Mouse (Mus musculus): ENCODE measurements around the gene Camk1d. TPM values are rescaled to one million over a fixed set of nuclear protein-coding genes. Genes with fewer than 3 reads are reported as not detected.

Gene Camk1d
- total and polyA plus RNA-seq, 3 experiments, result 2.6 to 10.8 (median 6.8) TPM

DNA sequence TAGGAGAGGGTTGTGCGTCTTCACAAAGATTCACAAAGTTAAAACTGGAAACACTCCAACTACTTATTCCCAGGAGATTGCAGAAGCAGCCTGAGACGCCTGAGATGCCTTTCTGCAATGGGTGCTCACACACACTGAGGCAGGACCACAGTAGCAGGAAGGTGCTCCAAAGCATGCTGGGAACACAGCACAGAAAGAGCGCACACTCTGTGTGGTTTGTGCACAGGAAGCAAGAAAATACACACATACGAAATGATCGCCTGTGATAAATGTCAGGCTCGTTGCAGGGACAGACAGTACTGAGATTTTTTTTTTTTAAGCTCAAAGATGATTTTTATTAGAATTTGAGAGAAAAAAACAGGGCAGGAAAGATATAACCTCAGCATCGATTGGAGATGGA, 227.7 kb downstream of the Camk1d start:
- DNase-seq (ENCODE audit: low spot score), result no peak

DNA sequence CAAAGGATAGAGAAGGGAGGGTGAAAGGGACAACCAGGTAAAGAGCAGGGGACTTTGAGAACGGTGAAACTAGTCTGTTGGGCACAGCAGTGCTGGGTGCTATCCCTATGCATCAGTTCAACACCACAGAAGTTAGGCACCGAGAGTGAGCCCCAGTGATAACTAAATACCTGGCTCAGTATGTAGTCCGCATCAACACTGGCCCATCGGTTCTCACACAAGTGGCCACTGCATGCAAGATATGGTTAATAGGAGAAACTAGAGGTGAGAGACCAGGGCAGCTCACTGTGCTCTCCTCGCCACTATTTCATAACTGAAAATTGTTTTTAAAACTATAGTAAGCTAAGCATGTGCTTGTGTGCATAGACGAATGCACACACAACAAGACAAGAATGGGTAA, 228.5 kb downstream of the Camk1d start:
- DNase-seq (ENCODE audit: low spot score) (no peak), ATAC-seq (ENCODE audit: extremely low read depth, insufficient number of reproducible peaks, low FRiP score, poor library complexity, severe bottlenecking) (no peak)
- H3K36me3 ChIP-seq (replicated peaks), result no peaks in the 10 kb centered on the region
- no peak for TF ChIP-seq GATA2 (IDR thresholded peaks at IDR 0.05; ENCODE audit: borderline replicate concordance, low read depth, low read length)
- TF ChIP-seq GATA1 (IDR thresholded peaks at IDR 0.05; ENCODE audit: borderline replicate concordance, low read length), result no peak
- no peak for TF ChIP-seq POLR2AphosphoS5 (IDR thresholded peaks at IDR 0.05; ENCODE audit: insufficient replicate concordance, low read depth, low read length)
- no peak for TF ChIP-seq CTCF (IDR thresholded peaks at IDR 0.05; ENCODE audit: low read depth, low read length)
- no peak for TF ChIP-seq TAL1 (conservative IDR thresholded peaks at IDR 0.05; ENCODE audit: low read depth, low read length)
- no peaks in the 10 kb centered on the region for H3K4me1 ChIP-seq (ENCODE audit: insufficient read depth, low read depth, low read length)
- H3K9me3 ChIP-seq (replicated peaks), result no peaks in the 10 kb centered on the region
- H3K4me3 ChIP-seq (ENCODE audit: low read depth, low read length), result no peak overlapping the region
- no peaks in the 10 kb centered on the region for H3K27me3 ChIP-seq (ENCODE audit: insufficient read depth, low read length)

More for the DNA sequence above, 227.7 kb downstream of the Camk1d start:
- H3K4me3 ChIP-seq (ENCODE audit: low read depth, low read length), result no peak overlapping the region
- no peaks in the 10 kb centered on the region for H3K9me3 ChIP-seq (replicated peaks)
- TF ChIP-seq GATA1 (IDR thresholded peaks at IDR 0.05; ENCODE audit: borderline replicate concordance, low read length), result no peak
- no peak for TF ChIP-seq TAL1 (conservative IDR thresholded peaks at IDR 0.05; ENCODE audit: low read depth, low read length)
- TF ChIP-seq POLR2AphosphoS5 (IDR thresholded peaks at IDR 0.05; ENCODE audit: insufficient replicate concordance, low read depth, low read length), result no peak
- TF ChIP-seq GATA2 (IDR thresholded peaks at IDR 0.05; ENCODE audit: borderline replicate concordance, low read depth, low read length), result no peak
- TF ChIP-seq CTCF (IDR thresholded peaks at IDR 0.05; ENCODE audit: low read depth, low read length), result no peak
- H3K4me1 ChIP-seq (ENCODE audit: insufficient read depth, low read depth, low read length), result no peaks in the 10 kb centered on the region
- no peaks in the 10 kb centered on the region for H3K27me3 ChIP-seq (ENCODE audit: insufficient read depth, low read length)
- no peaks in the 10 kb centered on the region for H3K36me3 ChIP-seq (replicated peaks)
- ATAC-seq (ENCODE audit: extremely low read depth, insufficient number of reproducible peaks, low FRiP score, poor library complexity, severe bottlenecking), result no peak

DNA sequence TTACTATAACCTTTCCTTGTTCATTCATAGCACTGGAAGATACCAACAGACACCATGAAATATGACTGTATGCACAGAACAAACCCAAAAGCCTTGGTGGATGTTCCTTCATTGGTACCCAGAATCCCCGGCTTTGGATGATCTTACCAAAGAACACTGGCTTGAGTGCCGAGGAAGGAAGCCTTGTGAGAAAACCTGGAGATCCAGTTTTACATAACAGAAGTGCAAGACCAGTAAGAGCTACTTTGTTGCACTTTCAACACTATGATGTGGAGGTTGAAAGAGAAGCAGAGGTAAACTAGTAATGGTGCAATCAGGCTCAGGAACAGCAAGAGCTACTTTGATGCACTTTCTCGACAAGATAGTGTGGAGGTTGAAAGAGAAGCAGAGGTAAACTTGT, 234.4 kb downstream of the Camk1d start:
- no peaks in the 10 kb centered on the region for H3K36me3 ChIP-seq (replicated peaks)
- no peaks in the 10 kb centered on the region for H3K4me1 ChIP-seq (ENCODE audit: insufficient read depth, low read depth, low read length)
- TF ChIP-seq GATA1 (IDR thresholded peaks at IDR 0.05; ENCODE audit: borderline replicate concordance, low read length) (no peak), POLR2AphosphoS5 (IDR thresholded peaks at IDR 0.05; ENCODE audit: insufficient replicate concordance, low read depth, low read length) (no peak), TAL1 (conservative IDR thresholded peaks at IDR 0.05; ENCODE audit: low read depth, low read length) (no peak)
- no peak overlapping the region for H3K4me3 ChIP-seq (ENCODE audit: low read depth, low read length)
- H3K27me3 ChIP-seq (ENCODE audit: insufficient read depth, low read length), result no peaks in the 10 kb centered on the region; the same call in 1 of the 2 replicates
- no peaks in the 10 kb centered on the region for H3K9me3 ChIP-seq (replicated peaks)
- ATAC-seq (ENCODE audit: extremely low read depth, insufficient number of reproducible peaks, low FRiP score, poor library complexity, severe bottlenecking) (no peak), DNase-seq (ENCODE audit: low spot score) (no peak)

DNA sequence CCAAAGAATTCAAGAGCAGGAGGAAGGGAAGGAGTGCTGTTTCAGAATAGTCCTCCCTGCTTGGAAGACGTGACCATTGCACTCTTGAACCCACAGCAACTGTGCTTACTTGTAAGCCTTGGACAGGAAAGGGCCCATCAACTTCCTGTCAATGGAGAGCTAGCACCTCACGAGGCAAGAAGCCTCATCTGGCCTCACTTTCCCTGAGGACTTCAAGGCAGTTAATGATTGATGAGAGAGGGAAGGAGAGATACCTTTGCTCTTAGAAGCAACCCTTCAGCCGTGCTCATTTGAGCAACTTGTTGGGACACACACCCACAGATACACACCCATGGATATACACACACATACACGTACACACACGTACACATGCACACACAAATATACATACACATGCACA, 235.6 kb downstream of the Camk1d start:
- no peak for TF ChIP-seq GATA1 (IDR thresholded peaks at IDR 0.05; ENCODE audit: borderline replicate concordance, low read length)
- TF ChIP-seq POLR2AphosphoS5 (IDR thresholded peaks at IDR 0.05; ENCODE audit: insufficient replicate concordance, low read depth, low read length), result no peak
- no peak for TF ChIP-seq CTCF (IDR thresholded peaks at IDR 0.05; ENCODE audit: low read depth, low read length)
- no peak for TF ChIP-seq GATA2 (IDR thresholded peaks at IDR 0.05; ENCODE audit: borderline replicate concordance, low read depth, low read length)
- no peak for TF ChIP-seq TAL1 (conservative IDR thresholded peaks at IDR 0.05; ENCODE audit: low read depth, low read length)
- Histone ChIP-seq H3K4me3 (ENCODE audit: low read depth, low read length) (no peak overlapping the region), H3K9me3 (replicated peaks) (no peaks in the 10 kb centered on the region), H3K27me3 (ENCODE audit: insufficient read depth, low read length) (no peaks in the 10 kb centered on the region; the same call in 1 of the 2 replicates), H3K4me1 (ENCODE audit: insufficient read depth, low read depth, low read length) (no peaks in the 10 kb centered on the region), H3K36me3 (replicated peaks) (no peaks in the 10 kb centered on the region)
- DNase-seq (ENCODE audit: low spot score), result no peak
- no peak for ATAC-seq (ENCODE audit: extremely low read depth, insufficient number of reproducible peaks, low FRiP score, poor library complexity, severe bottlenecking)

DNA sequence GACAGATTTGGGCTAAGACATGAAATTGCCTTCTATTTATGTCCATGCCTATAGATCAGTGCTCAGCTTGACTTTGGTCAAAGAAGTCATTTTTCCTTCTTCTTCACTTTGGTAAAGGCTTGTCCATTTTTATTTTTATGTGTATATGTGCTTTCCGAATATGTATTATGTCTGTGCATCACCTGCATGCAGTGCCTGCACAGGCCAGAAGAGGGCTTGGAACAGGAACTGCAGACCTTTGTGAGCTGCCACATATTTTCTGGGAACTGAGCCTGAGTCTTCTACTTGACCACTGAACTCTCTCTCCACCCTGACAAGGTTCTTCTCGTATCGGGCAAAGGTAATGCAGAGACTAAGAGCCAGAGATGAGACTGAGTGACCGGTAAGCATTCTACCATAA, 236.1 kb downstream of the Camk1d start:
- H3K36me3 ChIP-seq (replicated peaks), result no peaks in the 10 kb centered on the region
- no peak overlapping the region for H3K4me3 ChIP-seq (ENCODE audit: low read depth, low read length)
- TF ChIP-seq TAL1 (conservative IDR thresholded peaks at IDR 0.05; ENCODE audit: low read depth, low read length), result no peak
- TF ChIP-seq CTCF (IDR thresholded peaks at IDR 0.05; ENCODE audit: low read depth, low read length), result no peak
- no peak for TF ChIP-seq POLR2AphosphoS5 (IDR thresholded peaks at IDR 0.05; ENCODE audit: insufficient replicate concordance, low read depth, low read length)
- no peak for TF ChIP-seq GATA2 (IDR thresholded peaks at IDR 0.05; ENCODE audit: borderline replicate concordance, low read depth, low read length)
- TF ChIP-seq GATA1 (IDR thresholded peaks at IDR 0.05; ENCODE audit: borderline replicate concordance, low read length), result no peak
- no peaks in the 10 kb centered on the region for H3K9me3 ChIP-seq (replicated peaks)
- ATAC-seq (ENCODE audit: extremely low read depth, insufficient number of reproducible peaks, low FRiP score, poor library complexity, severe bottlenecking), result no peak
- DNase-seq (ENCODE audit: low spot score), result no peak
- H3K27me3 ChIP-seq (ENCODE audit: insufficient read depth, low read length), result no peaks in the 10 kb centered on the region; the same call in 1 of the 2 replicates
- no peaks in the 10 kb centered on the region for H3K4me1 ChIP-seq (ENCODE audit: insufficient read depth, low read depth, low read length)

DNA sequence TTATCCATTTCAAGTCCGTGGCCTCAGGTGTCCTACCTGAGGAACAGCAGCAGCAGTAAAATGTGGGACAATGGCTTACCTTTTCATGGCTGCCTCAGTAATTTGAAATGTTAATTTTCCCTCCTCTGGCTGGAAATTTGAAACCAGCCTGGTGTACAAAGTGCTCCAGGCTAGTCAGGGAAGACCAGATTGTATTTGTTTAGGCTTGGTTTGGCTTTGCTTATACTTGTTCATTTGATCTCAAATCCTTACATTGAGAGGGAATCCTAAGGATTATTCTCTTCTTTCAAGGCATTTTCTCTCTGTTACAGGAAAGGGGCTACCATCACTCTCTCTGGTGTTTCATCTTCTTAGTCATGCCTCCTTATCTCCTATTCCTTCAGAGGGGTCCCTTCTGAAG, 236.8 kb downstream of the Camk1d start:
- no peak overlapping the region for H3K4me3 ChIP-seq (ENCODE audit: low read depth, low read length)
- H3K36me3 ChIP-seq (replicated peaks), result no peaks in the 10 kb centered on the region
- H3K4me1 ChIP-seq (ENCODE audit: insufficient read depth, low read depth, low read length), result no peaks in the 10 kb centered on the region
- no peaks in the 10 kb centered on the region for H3K9me3 ChIP-seq (replicated peaks)
- TF ChIP-seq POLR2AphosphoS5 (IDR thresholded peaks at IDR 0.05; ENCODE audit: insufficient replicate concordance, low read depth, low read length), result no peak
- no peak for TF ChIP-seq GATA2 (IDR thresholded peaks at IDR 0.05; ENCODE audit: borderline replicate concordance, low read depth, low read length)
- no peak for TF ChIP-seq TAL1 (conservative IDR thresholded peaks at IDR 0.05; ENCODE audit: low read depth, low read length)
- TF ChIP-seq GATA1 (IDR thresholded peaks at IDR 0.05; ENCODE audit: borderline replicate concordance, low read length), result no peak
- no peak for TF ChIP-seq CTCF (IDR thresholded peaks at IDR 0.05; ENCODE audit: low read depth, low read length)
- ATAC-seq (ENCODE audit: extremely low read depth, insufficient number of reproducible peaks, low FRiP score, poor library complexity, severe bottlenecking) (no peak), DNase-seq (ENCODE audit: low spot score) (no peak)
- H3K27me3 ChIP-seq (ENCODE audit: insufficient read depth, low read length), result no peaks in the 10 kb centered on the region; the same call in 1 of the 2 replicates
